Mouse (Mus musculus): ENCODE measurements at regions not wholly inside any gene's neighbourhood (a gene's known extent, or its start where the extent isn't known, plus 50 kb on each side); places are given as distances from the start of the nearest gene placed in this dataset.

- no peak for TF ChIP-seq CTCF (IDR thresholded peaks at IDR 0.05; ENCODE audit: low read depth)
- TF ChIP-seq EP300 (IDR thresholded peaks at IDR 0.05; ENCODE audit: low read depth): no peak
Measured at GRCm38 (mm10) chr4:153798061-153798460, 159.0 kb upstream of the A430005L14Rik start.
